Mouse (Mus musculus): Measurements from ENCODE around the gene Cetn3. TPM values are rescaled to one million over a fixed set of nuclear protein-coding genes. Genes with fewer than 3 reads are reported as not detected.

Gene Cetn3
- total and polyA plus RNA-seq, 2 experiments = 2.3 to 40.1 TPM

GRCm38 (mm10) chr13:81840646-81841045 is 57.8 kb downstream of the Cetn3 start:
- Histone ChIP-seq H3K79me2 (ENCODE audit: control insufficient read depth, insufficient read depth, low read length) (no peaks in the 10 kb centered on the region), H3K4me1 (ENCODE audit: control insufficient read depth, insufficient read depth, low read length) (no peaks in the 10 kb centered on the region), H3K4me3 (ENCODE audit: insufficient read depth, low read depth, low read length) (no peak overlapping the region), H3K9ac (ENCODE audit: low read depth, low read length) (no peak overlapping the region), H3K27me3 (ENCODE audit: control insufficient read depth, insufficient read depth, low read length) (0 out of 2 replicates have a peak, but pooled peaks cover 3% of the 10 kb centered on the region), H3K27ac (replicated peaks; ENCODE audit: insufficient read depth, low read depth, low read length) (no peak overlapping the region), H3K36me3 (ENCODE audit: control insufficient read depth, insufficient read depth, low read length) (no peaks in the 10 kb centered on the region)
- DNase-seq (ENCODE audit: extremely low read depth, low read depth, low spot score) = no peak
- 82% methylated on average over 5 of the region's 5 CpGs for WGBS
- TF ChIP-seq CTCF (IDR thresholded peaks at IDR 0.05; ENCODE audit: low read depth, low read length) (no peak), POLR2A (IDR thresholded peaks at IDR 0.05; ENCODE audit: extremely low read depth, insufficient read depth, low read length) (no peak)

GRCm38 (mm10) chr13:81842278-81842677 is 59.4 kb downstream of the Cetn3 start:
- no peaks in the 10 kb centered on the region for H3K36me3 ChIP-seq (ENCODE audit: control insufficient read depth, insufficient read depth, low read length)
- 0 out of 2 replicates have a peak, but pooled peaks cover 3% of the 10 kb centered on the region for H3K27me3 ChIP-seq (ENCODE audit: control insufficient read depth, insufficient read depth, low read length)
- no peak overlapping the region for H3K9ac ChIP-seq (ENCODE audit: low read depth, low read length)
- 74% methylated on average over 6 of the region's 6 CpGs for WGBS
- no peak overlapping the region for H3K27ac ChIP-seq (replicated peaks; ENCODE audit: insufficient read depth, low read depth, low read length)
- TF ChIP-seq POLR2A (IDR thresholded peaks at IDR 0.05; ENCODE audit: extremely low read depth, insufficient read depth, low read length) = no peak
- no peaks in the 10 kb centered on the region for H3K79me2 ChIP-seq (ENCODE audit: control insufficient read depth, insufficient read depth, low read length)
- no peak overlapping the region for H3K4me3 ChIP-seq (ENCODE audit: insufficient read depth, low read depth, low read length)
- no peaks in the 10 kb centered on the region for H3K4me1 ChIP-seq (ENCODE audit: control insufficient read depth, insufficient read depth, low read length)
- DNase-seq (ENCODE audit: extremely low read depth, low read depth, low spot score) = no peak

Other genes with a start within 250 kb of the Cetn3 start
- 2.9 and 3.1 TPM in 2 replicates for gene Adgrv1, start 149.9 kb upstream of the Cetn3 start, total RNA-seq (2014; rRNA removed)
- 1.5 and 1.8 TPM in 2 replicates for gene Adgrv1, start 149.9 kb upstream of the Cetn3 start, polyA plus RNA-seq (2012; rRNA removed)
- 30.5 and 32.5 TPM in 2 replicates for gene Lysmd3, start 125.4 kb upstream of the Cetn3 start, total RNA-seq (2014; rRNA removed)
- gene Lysmd3, start 125.4 kb upstream of the Cetn3 start, polyA plus RNA-seq (2012; rRNA removed) = 5.7 and 8.8 TPM in 2 replicates
- gene Polr3g, start 72.1 kb upstream of the Cetn3 start, total RNA-seq (2014; rRNA removed) = 7.9 and 8.7 TPM in 2 replicates
- 1.9 and 4.2 TPM in 2 replicates for gene Polr3g, start 72.1 kb upstream of the Cetn3 start, polyA plus RNA-seq (2012; rRNA removed)
- 5.8 and 6.3 TPM in 2 replicates for gene Mblac2, start 71.7 kb upstream of the Cetn3 start, total RNA-seq (2014; rRNA removed)
- 4.9 and 5.5 TPM in 2 replicates for gene Mblac2, start 71.7 kb upstream of the Cetn3 start, polyA plus RNA-seq (2012; rRNA removed)

Measured in liver, adult 2 months (tissue).